8 mouse cellular contexts compared by ENCODE assay signal in the genomic region with DNA sequence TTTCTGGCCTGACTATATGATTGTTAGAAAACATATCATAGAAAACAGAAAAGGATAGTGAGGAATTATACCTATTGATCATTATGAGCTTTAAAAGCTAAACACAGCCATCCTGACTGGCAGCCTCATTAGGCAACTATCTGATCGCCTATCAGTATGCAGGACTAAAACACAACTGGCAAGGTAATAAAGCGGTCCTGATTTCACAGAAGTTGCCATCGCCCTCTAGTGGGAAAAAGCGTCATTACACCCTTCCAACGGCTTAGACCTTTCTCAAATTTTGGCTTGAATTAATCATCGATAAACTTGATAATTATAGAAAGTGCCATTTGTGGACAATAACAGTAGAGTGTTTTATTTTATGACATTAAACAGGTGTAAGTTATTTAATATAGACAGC. TPM values are rescaled to one million over a fixed set of nuclear protein-coding genes. Genes with fewer than 3 reads are reported as not detected.
DNase-seq lines count a peak whose midpoint lies in the region; ATAC-seq and TF ChIP-seq lines count a peak whose summit lies in the region.

No protein-coding gene starts in this region.

- H3K9ac ChIP-seq in forebrain, embryonic 14.5 days (ENCODE audit: low read length), result no peak overlapping the region
- no peak overlapping the region for H3K9ac ChIP-seq in neural tube, embryonic 12.5 days

- WGBS in bone marrow, adult 2 months, result 10% methylated on average over 6 of the region's 6 CpGs
- WGBS in forebrain, embryonic 14.5 days, result 14% methylated on average over 6 of the region's 6 CpGs
- 10% methylated on average over 6 of the region's 6 CpGs for WGBS in kidney, adult 2 months
- WGBS in limb, embryonic 10.5 days, result 19% methylated on average over 6 of the region's 6 CpGs
- 18% methylated on average over 6 of the region's 6 CpGs for WGBS in neural tube, embryonic 12.5 days

- H3K4me2 ChIP-seq in forebrain, embryonic 14.5 days (ENCODE audit: low read length), result no peak overlapping the region
- no peak overlapping the region for H3K4me2 ChIP-seq in neural tube, embryonic 12.5 days (replicated peaks)

- TF ChIP-seq POLR2A in bone marrow, adult 2 months (IDR thresholded peaks at IDR 0.05; ENCODE audit: borderline replicate concordance, control insufficient read depth, low read depth, low read length), result no peak
- no peak for TF ChIP-seq POLR2A in kidney, adult 2 months (IDR thresholded peaks at IDR 0.05; ENCODE audit: low read depth, low read length)

- peak; percentile 76 for DNase-seq in 3T3-L1 (ENCODE audit: low read depth, low spot score)
- DNase-seq in CD4-positive helper T cell, adult 2 months (ENCODE audit: low read depth, low spot score), result peak; percentile 39
- peak; percentile 84 for DNase-seq in forebrain, embryonic 14.5 days (ENCODE audit: low spot score)
- peak; percentile 56 for DNase-seq in kidney, adult 2 months
- peak; percentile 54 for DNase-seq in limb, embryonic 10.5 days (ENCODE audit: low spot score)
- peak; percentile 20 to 35 for DNase-seq in urinary bladder, postnatal 36 days (ENCODE audit: low spot score in 2 of 2)

- TF ChIP-seq CTCF in bone marrow, adult 2 months (IDR thresholded peaks at IDR 0.05; ENCODE audit: control insufficient read depth, insufficient read depth, low read length), result 0 out of 2 replicates have a peak, but pooled peaks have one; percentile 16
- peak; percentile 52 for TF ChIP-seq CTCF in kidney, adult 2 months (conservative IDR thresholded peaks at IDR 0.05; ENCODE audit: insufficient read depth, insufficient read length, low read depth, low read length)

- no peaks in the 10 kb centered on the region for H3K36me3 ChIP-seq in forebrain, embryonic 14.5 days (ENCODE audit: control insufficient read depth, insufficient read depth, low read length)
- no peaks in the 10 kb centered on the region for H3K36me3 ChIP-seq in kidney, adult 2 months (ENCODE audit: control insufficient read depth, insufficient read depth, low read length)
- no peaks in the 10 kb centered on the region for H3K36me3 ChIP-seq in limb, embryonic 10.5 days
- no peaks in the 10 kb centered on the region for H3K36me3 ChIP-seq in neural tube, embryonic 12.5 days

- ATAC-seq in forebrain, embryonic 14.5 days, result peak; percentile 34; the same call in 1 of the 2 replicates
- peak; percentile 58; the same call in 1 of the 2 replicates for ATAC-seq in neural tube, embryonic 12.5 days (ENCODE audit: low FRiP score, low read depth)

- H3K27me3 ChIP-seq in forebrain, embryonic 14.5 days (replicated peaks; ENCODE audit: control insufficient read depth, insufficient read depth, low read length), result no peaks in the 10 kb centered on the region
- no peaks in the 10 kb centered on the region for H3K27me3 ChIP-seq in kidney, adult 2 months (replicated peaks; ENCODE audit: control insufficient read depth, insufficient read depth, low read length)
- H3K27me3 ChIP-seq in limb, embryonic 10.5 days (ENCODE audit: low read depth, poor library complexity, severe bottlenecking), result no peaks in the 10 kb centered on the region
- no peaks in the 10 kb centered on the region for H3K27me3 ChIP-seq in neural tube, embryonic 12.5 days (replicated peaks)

- no peak overlapping the region for H3K27ac ChIP-seq in bone marrow, adult 2 months (ENCODE audit: control insufficient read depth, insufficient read depth, low read depth, low read length, poor library complexity)
- H3K27ac ChIP-seq in forebrain, embryonic 14.5 days (ENCODE audit: low read depth, low read length), result no peak overlapping the region
- H3K27ac ChIP-seq in kidney, adult 2 months (ENCODE audit: insufficient read depth, low read depth, low read length), result no peak overlapping the region
- no peak overlapping the region for H3K27ac ChIP-seq in limb, embryonic 10.5 days
- no peak overlapping the region for H3K27ac ChIP-seq in neural tube, embryonic 12.5 days

- no peak overlapping the region for H3K4me3 ChIP-seq in bone marrow, adult 2 months (replicated peaks; ENCODE audit: control insufficient read depth, low read depth, low read length)
- no peak overlapping the region for H3K4me3 ChIP-seq in forebrain, embryonic 14.5 days (ENCODE audit: low read depth, low read length)
- H3K4me3 ChIP-seq in kidney, adult 2 months (ENCODE audit: insufficient read depth, low read depth, low read length), result no peak overlapping the region
- H3K4me3 ChIP-seq in limb, embryonic 10.5 days, result no peak overlapping the region
- H3K4me3 ChIP-seq in neural tube, embryonic 12.5 days, result no peak overlapping the region

- H3K9me3 ChIP-seq in forebrain, embryonic 14.5 days (replicated peaks; ENCODE audit: control insufficient read depth, low read length), result no peaks in the 10 kb centered on the region
- no peaks in the 10 kb centered on the region for H3K9me3 ChIP-seq in limb, embryonic 10.5 days (replicated peaks)
- no peaks in the 10 kb centered on the region for H3K9me3 ChIP-seq in neural tube, embryonic 12.5 days

- no peaks in the 10 kb centered on the region for H3K4me1 ChIP-seq in bone marrow, adult 2 months (ENCODE audit: control insufficient read depth, insufficient read depth, low read length)
- H3K4me1 ChIP-seq in forebrain, embryonic 14.5 days (ENCODE audit: control insufficient read depth, insufficient read depth, low read length), result no peaks in the 10 kb centered on the region
- no peaks in the 10 kb centered on the region for H3K4me1 ChIP-seq in kidney, adult 2 months (ENCODE audit: control insufficient read depth, insufficient read depth, low read length)
- no peaks in the 10 kb centered on the region for H3K4me1 ChIP-seq in limb, embryonic 10.5 days
- H3K4me1 ChIP-seq in neural tube, embryonic 12.5 days, result no peaks in the 10 kb centered on the region

RNA-seq across cellular contexts. Expression of a gene that starts 9.2 kb away (rescaled TPM):
- 2.8 and 5.0 TPM in 2 replicates for polyA plus RNA-seq in bone marrow, adult 2 months (2011; ENCODE audit: insufficient read depth, insufficient read length, low replicate concordance, missing spikeins)
- 46.2 and 48.2 TPM in 2 replicates for polyA plus RNA-seq in forebrain, embryonic 14.5 days (2014; fragmentation: Nextera tagmentation; extraction: Ambion mirVana)
- polyA plus RNA-seq in kidney, adult 2 months (2012; rRNA removed), result 12.4 and 12.9 TPM in 2 replicates
- polyA plus RNA-seq in limb, embryonic 10.5 days (2016; fragmentation: Nextera tagmentation; extraction: Ambion mirVana), result 32.4 and 39.7 TPM in 2 replicates
- 46.0 and 48.4 TPM in 2 replicates for polyA plus RNA-seq in neural tube, embryonic 12.5 days (2016; fragmentation: Nextera tagmentation; extraction: Ambion mirVana)

Comparison
In these comparisons a context has a peak if more than half of its experiments do, and no peak if none do; other contexts are left out.
1. DNase-seq: peak in every context shown above with its lines; median percentile 84 in forebrain, embryonic 14.5 days; 76 in 3T3-L1; 56 in kidney, adult 2 months; 54 in limb, embryonic 10.5 days; 39 in CD4-positive helper T cell, adult 2 months; 28 in urinary bladder, postnatal 36 days.